Mouse (Mus musculus): Measurements from ENCODE around the gene Nudt7.

The Nudt7 gene

GRCm38 (mm10) chr8:114133510-114134362 lies at the start of gene Nudt7:
Gene Nudt7 (plus strand): TSS chr8:114133557.
- DNase-seq (ENCODE audit: low spot score in 2 of 2): peak; percentile 65 to 86

GRCm38 (mm10) chr8:114087932-114088331 lies 45.4 kb upstream of the Nudt7 start:
- no peak for DNase-seq (ENCODE audit: low spot score in 2 of 2)

- no peak for DNase-seq (ENCODE audit: low spot score in 2 of 2)
Measured at GRCm38 (mm10) chr8:114090736-114091135, 42.6 kb upstream of the Nudt7 start.

- DNase-seq (ENCODE audit: low spot score in 2 of 2): no peak
Measured at GRCm38 (mm10) chr8:114093321-114093720, 40.0 kb upstream of the Nudt7 start.

- no peak for DNase-seq (ENCODE audit: low spot score in 2 of 2)
Measured at GRCm38 (mm10) chr8:114094526-114094925, 38.8 kb upstream of the Nudt7 start.

GRCm38 (mm10) chr8:114100561-114101206 lies 32.7 kb upstream of the Nudt7 start:
- DNase-seq (ENCODE audit: low spot score in 2 of 2): no peak

GRCm38 (mm10) chr8:114103401-114103800 lies 30.0 kb upstream of the Nudt7 start:
- DNase-seq (ENCODE audit: low spot score in 2 of 2): no peak

DNA sequence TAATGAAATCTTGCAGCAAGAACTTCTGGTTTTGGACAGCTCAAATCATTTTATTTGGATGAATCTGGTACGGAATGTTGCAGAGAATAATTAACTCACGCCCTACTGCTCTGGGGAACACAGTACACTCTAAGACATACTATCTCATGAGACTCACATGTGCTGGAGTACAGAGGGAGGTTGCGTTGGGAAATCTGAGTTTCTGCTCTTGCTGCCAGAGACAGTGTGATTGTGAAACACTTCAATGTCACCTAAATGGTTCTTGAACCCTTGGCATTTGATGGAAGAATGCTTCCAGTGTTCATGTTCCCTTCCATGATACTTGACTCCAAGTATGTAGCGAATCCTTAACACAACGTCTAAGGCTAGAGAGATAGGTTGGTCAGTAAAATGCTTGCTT lies 27.4 kb upstream of the Nudt7 start:
- DNase-seq (ENCODE audit: low spot score in 2 of 2): no peak

DNA sequence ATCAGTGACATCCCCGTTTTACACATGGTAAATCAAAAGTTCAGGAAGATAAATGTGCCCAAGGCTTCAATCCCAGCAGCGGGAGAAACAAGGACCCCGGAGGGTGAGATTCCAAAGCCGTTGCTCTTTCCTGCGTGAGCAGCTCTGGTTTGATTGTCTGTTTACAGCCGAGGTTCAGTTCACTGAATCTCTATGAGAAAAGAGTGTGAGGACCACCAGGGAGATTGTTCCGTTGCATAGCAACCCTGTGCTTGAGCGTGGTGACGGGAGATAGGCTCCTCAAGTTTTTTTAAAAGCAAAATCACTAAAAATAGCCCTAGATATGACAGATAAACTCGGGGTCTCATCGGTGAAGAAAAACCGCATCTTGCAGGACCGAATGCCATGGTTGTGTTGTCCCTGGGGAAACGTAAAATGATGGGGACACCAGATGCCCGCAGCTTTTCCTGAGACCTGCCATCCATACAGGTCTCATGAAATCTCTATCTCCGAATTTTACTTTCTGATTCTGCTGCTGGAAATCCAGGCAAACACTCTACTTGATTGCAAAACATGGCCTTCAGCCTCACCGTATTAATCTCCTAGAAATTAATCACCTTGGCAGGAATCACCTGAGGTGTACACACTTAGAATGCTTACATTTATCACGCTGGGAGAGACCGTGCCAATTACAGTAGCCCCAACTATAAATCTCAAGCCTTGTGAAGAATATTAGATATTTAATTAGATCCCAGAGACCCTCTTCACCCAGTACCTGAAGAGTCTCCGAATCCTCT lies 23.8 kb upstream of the Nudt7 start:
- DNase-seq (ENCODE audit: low spot score in 2 of 2): no peak

DNA sequence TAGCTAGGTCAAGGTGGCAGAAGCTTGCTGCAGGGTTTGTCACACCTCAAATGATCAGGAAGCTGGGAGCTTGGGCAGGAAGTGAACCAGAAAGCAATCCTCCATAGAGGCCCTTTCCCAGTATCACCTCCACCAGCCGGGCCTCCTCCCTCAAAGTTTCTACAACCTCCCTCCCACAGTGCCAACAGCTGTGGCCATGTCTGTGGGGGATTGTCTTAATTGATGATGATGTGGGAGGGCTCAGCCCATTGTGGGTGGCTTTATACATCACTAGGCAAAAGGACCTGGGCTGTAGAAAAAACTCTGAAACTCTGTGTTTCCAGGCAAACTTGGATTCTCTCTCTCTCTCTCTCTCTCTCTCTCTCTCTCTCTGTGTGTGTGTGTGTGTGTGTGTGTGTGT lies 18.3 kb upstream of the Nudt7 start:
- DNase-seq (ENCODE audit: low spot score in 2 of 2): no peak

DNA sequence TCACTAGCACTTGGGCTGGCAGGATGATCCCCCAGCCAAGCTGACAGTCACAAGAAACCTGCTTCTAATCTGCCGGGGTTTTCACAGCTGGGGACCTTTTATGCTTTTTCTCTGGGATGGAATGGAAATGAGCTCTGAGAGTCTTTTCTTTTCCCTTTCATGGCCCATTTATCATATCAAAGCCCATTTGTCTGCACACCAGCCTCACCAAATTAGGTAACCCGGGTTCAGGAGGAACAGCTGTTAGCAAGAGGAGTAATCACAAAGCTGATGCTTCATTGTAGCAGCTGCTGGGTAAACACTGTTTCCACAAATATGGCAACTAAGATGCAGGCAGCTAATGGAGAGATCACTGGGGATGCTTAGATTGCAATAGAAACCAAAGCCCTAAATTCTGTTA lies 17.3 kb upstream of the Nudt7 start:
- DNase-seq (ENCODE audit: low spot score in 2 of 2): no peak

GRCm38 (mm10) chr8:114117439-114117838 lies 15.9 kb upstream of the Nudt7 start:
- DNase-seq (ENCODE audit: low spot score in 2 of 2): no peak

DNA sequence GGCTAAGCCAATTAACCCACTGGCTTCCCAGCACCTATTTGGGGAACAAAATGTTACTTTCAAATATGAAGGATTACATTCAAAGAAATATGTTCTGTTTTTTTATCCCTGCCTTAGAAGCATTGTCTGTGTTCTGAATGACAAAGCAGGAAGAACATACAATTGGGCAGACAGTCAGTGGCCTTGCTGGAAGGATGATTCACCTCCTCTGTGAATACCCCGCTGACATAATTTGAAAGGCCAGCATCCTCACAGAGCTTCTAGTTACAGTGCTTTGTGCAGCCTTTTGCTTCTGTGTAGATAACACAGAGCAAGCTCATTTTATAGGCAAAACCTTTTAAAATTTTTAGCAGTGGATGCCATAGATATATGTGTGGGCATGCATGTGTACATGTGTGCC lies 11.6 kb upstream of the Nudt7 start:
- DNase-seq (ENCODE audit: low spot score in 2 of 2): no peak

- no peak for DNase-seq (ENCODE audit: low spot score in 2 of 2)
Measured at GRCm38 (mm10) chr8:114123611-114124010, 9.7 kb upstream of the Nudt7 start.

GRCm38 (mm10) chr8:114124084-114124750 lies 9.1 kb upstream of the Nudt7 start:
- DNase-seq (ENCODE audit: low spot score in 2 of 2): no peak

DNA sequence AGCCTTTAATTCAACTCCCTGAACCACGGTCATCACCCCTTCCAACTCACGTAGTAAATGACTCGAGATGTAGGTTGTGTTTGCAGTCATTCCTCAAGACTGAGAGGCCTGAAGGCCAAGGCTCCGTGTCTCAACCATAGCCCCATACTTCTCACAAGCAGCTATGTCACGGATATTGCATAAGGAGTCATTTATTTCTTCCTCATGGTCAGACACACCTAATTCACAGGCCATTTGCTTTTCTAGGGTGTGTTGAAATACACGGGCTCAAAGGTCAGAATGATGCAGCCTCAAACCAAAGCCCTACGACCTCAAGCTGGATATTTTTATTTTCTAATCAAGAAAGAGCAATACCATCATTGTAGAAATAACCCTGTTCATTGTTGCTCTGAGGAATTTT lies 2.5 kb upstream of the Nudt7 start:
- no peak for DNase-seq (ENCODE audit: low spot score in 2 of 2)

GRCm38 (mm10) chr8:114131421-114131820 lies 1.9 kb upstream of the Nudt7 start:
- DNase-seq (ENCODE audit: low spot score in 2 of 2): no peak

DNA sequence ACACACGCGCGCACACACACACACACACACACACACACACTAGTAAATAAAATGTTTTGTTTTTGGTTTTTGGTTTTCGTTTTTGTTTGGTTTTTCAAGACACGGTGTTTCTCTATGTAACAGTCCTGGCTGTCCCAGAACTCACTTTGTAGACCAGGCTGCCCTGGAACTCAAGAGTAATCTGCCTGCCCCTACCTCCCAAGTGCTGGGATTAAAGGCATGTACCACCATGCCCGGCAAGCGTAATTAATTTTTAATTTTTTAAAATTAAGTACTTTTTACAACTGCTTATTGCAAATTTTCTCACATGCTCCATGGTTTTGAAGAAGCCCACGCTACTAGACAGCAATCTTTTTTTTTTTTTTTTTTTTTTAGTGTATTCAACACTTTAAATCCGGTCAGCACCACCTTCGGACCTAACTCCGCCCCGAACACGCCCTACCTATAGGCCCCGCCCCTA lies 277 bp upstream of the Nudt7 start:
- no peak for DNase-seq (ENCODE audit: low spot score in 2 of 2)

DNA sequence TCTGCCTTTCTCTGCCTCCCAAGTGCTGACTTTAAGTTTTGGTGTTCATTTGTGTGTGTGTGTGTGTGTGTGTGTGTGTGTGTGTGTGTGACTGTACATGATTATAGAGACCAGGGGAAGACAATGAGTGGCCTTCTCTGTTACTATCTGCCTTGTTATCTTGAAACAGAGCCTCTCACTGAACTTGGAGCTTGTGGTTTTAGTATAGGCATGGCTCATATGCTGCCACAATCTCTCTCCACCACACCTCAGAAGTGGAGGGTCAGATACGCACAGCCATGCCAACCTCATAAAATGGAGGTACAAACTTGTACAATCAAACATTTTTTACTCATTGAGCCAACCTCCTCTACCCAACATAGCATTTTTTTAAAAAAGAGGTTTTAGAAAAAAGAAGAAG lies 3.4 kb downstream of the Nudt7 start:
- no peak for DNase-seq (ENCODE audit: low spot score in 2 of 2)

DNA sequence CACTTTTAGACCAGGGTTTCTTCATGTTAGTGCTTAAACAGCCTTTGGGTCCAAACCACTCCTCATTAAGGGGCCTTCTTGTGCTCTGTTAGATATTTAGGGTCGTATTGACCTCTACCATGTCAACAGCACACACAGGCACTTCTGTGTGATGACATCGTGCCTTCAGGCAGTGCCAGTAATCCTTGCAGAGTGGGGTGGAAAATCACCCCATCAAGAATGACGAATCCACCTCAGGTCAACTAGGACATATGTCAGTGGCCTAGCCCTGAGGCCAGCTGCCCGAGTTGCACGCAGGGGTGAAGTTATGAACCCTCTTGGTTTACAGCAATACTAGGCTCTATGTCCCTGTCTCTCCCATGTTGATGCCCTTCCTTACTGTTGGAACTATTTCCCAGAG lies 3.8 kb downstream of the Nudt7 start:
- no peak for DNase-seq (ENCODE audit: low spot score in 2 of 2)

GRCm38 (mm10) chr8:114140437-114140836 lies 7.1 kb downstream of the Nudt7 start:
- no peak for DNase-seq (ENCODE audit: low spot score in 2 of 2)

- no peak for DNase-seq (ENCODE audit: low spot score in 2 of 2)
Measured at GRCm38 (mm10) chr8:114142199-114142598, 8.8 kb downstream of the Nudt7 start.

All from spleen, postnatal 10 days (tissue).